Mouse (Mus musculus): ENCODE data around the gene Cps1. TPM values are rescaled to one million over a fixed set of nuclear protein-coding genes. Genes with fewer than 3 reads are reported as not detected.

The Cps1 gene
- total RNA-seq, 4 experiments from 2014 or later = 0.12 to 0.27 (median 0.19) TPM

- DNase-seq (ENCODE audit: low spot score in 2 of 2) = no peak
Measured at GRCm38 (mm10) chr1:67234861-67235260, 112.0 kb downstream of the Cps1 start.

- no peak for DNase-seq (ENCODE audit: low spot score in 2 of 2)
Measured at GRCm38 (mm10) chr1:67235468-67236217, 112.8 kb downstream of the Cps1 start.

GRCm38 (mm10) chr1:67238446-67238845 lies 115.6 kb downstream of the Cps1 start:
- DNase-seq (ENCODE audit: low spot score in 2 of 2) = no peak

GRCm38 (mm10) chr1:67238941-67239340 lies 116.1 kb downstream of the Cps1 start:
- DNase-seq (ENCODE audit: low spot score in 2 of 2) = no peak

- no peak for DNase-seq (ENCODE audit: low spot score in 2 of 2)
Measured at GRCm38 (mm10) chr1:67265222-67265621, 142.4 kb downstream of the Cps1 start.

- no peak for DNase-seq (ENCODE audit: low spot score in 2 of 2)
Measured at GRCm38 (mm10) chr1:67267972-67268371, 145.1 kb downstream of the Cps1 start.

GRCm38 (mm10) chr1:67268450-67268849 lies 145.6 kb downstream of the Cps1 start:
- DNase-seq (ENCODE audit: low spot score in 2 of 2) = no peak

GRCm38 (mm10) chr1:67276270-67276669 lies 153.4 kb downstream of the Cps1 start:
- DNase-seq (ENCODE audit: low spot score in 2 of 2) = no peak

Other genes with a start within 250 kb of the Cps1 start
- gene Myl1, start 177.6 kb upstream of the Cps1 start, total RNA-seq (2022) = 1 to 10 TPM in 1 of 4 experiments, under 1 TPM in 3; 0.57 to 3.9 (median 0.89) TPM
- gene Lancl1, start 84.2 kb upstream of the Cps1 start, total RNA-seq (2022) = 100 to 1,000 TPM; 192 to 212 (median 195) TPM

Data from layer of hippocampus, adult 8-10 months (tissue).